Mouse (Mus musculus) kidney, postnatal 36 days (tissue): Measurements from ENCODE around the gene Nr2f2.

Experiments used
- DNase-seq, 2 experiments: peaks; one replicate each; pipeline ENCODE4 v3.0.0; 2021 to 2022; ENCODE audit warnings: mixed read lengths in 2 of 2

Nr2f2 gene

DNA sequence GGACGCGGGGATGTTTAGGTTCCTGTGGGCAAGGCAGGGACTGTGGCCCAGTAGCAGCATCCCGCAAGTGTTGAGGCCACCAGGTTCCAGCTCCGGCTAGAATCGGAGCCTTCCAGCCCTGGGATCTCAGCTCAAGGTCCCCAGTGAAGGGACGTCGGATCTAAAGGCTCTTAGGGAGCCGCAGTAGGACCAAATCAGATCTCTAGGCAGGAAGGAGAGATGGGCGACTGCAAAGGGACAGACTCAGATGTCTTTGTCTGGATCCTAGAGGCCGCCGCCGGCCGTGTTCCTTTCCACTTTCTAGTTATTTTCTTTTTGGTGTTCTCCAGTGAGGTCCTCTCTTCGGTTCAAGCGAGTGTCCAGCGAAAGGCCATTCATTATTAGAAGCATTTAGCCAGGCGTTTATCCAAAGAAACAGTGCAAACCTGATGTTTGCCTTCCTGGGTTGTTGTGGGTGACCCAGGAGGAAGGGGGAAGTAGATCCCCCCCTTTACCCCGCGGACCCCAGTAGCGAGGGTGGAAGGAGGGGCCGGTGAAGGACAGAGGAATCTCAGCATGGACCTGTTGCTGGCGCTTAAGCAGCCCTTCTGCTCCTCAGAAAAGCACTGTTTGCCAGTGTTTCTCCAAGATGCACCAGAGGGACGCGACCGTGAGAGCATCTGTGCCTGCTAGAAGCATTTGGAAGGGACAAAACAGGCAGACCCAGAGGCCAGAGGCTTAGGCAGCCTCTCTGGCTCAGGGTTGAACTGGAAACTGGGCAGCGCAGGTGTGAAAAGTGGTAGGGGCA is 34.3 kb downstream of the Nr2f2 start:
- DNase-seq: peak in 1 of 2 experiments; percentile 12

DNA sequence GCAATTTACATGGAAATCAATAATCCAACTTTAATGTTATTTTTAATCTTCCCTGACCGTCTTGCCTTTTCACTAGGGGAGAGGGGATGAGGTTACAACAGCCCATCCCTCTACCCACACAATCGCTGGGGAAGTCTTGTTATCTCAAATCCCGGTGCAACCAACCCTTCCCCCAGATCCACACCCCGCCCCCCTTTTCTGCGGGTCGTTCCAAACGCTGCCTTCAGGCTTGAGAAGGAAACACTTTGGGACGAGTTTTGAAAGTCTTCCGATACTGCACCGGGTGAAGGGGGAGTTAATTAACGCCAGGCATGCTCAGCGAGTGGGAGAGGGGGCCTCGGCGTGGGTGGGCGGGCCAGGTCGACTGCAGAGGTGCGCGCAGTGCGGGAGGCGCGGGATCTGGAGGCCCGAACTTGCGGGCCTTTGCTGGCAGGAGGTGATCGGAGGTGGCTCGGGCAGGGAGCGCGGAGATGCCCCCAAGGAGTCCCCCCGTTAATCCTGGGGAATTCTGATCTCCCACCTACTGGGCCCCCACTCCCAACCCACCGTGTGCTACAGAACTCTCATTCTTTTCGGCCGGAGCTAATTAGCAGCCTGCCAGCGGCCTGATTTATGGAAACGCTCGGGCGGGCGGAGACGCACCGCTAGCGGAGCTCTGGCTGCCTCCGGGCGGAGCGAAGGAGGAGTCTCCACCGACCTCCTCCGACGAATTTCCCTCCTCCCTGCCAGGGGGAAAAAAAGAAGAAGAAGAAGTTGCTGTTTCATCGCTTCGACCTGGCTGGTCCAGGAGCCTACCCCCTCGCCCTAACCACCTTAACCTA is 35.1 kb downstream of the Nr2f2 start:
- peak; percentile 85 to 88 for DNase-seq

DNA sequence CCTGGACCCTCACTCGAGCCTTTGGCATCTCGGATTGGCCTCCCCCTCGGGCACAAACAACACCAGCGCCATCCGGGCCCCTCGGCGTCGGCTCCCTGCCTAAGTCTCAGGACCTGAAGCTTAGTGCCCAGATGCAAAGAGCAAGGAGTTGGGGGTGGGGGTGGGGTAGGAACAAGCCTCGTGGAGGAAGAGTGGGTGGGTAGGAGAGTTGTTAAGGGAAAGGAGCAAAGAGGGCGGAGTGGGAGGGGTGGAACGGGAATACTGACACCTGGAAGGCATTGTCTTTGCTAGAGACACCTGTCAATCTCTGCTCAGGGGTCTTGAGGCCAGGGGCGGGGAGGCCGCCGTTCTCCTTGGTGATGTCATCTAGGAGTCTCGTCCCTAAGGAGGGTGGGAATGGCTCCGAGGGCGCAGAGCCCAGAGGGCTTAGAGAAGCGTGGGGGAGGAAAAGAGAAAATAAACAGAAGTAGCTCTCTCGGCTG is 35.7 kb downstream of the Nr2f2 start:
- DNase-seq: no peak

DNA sequence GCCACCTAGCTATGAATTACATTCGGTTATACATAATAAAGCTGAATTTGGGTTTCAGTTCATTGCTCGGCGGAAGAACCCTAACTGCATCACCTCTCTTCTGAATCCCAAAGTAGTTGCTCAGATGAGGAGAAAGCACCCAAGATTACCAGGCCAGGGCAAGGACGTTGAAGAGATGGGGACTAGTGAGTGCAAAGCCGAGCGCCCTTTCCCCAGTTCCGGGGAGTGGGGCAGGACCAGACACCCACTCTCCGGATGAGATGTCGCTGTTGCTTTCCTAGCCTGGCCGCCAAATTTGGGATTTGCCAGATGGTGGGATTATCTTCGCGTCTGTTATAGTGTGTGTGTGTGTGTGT is 36.4 kb downstream of the Nr2f2 start:
- no peak for DNase-seq

DNA sequence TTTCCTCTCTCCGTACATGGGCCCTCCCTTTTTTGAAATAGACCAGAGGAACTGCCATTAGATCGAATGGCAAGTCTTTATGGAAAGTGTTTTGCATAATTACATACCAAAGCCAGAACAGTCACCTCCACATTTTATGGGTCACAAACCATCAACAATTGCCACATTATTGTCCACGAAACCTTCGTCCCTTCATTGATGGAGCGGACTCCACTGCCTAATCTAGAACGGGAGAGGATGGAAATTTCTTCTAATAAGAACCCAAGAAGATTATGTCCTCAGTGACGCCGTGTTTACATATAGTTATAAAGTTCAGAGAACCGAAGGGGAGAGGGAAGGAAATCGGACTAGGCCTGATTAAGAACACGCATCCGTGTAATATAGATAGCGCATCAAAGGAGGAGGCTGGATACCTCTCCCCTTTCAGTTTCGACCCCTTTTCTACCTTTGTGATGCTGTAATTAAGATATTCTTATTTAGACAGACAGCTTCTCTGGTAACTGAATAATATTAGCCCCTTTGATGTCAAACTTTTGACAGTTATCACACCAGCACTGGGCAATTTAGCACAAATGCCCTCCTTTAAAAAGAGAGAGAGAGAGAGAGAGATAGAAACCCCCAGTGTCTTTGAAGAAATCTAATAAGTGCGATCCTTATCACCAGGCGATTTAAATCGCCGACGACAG is 36.9 kb downstream of the Nr2f2 start:
- no peak for DNase-seq

DNA sequence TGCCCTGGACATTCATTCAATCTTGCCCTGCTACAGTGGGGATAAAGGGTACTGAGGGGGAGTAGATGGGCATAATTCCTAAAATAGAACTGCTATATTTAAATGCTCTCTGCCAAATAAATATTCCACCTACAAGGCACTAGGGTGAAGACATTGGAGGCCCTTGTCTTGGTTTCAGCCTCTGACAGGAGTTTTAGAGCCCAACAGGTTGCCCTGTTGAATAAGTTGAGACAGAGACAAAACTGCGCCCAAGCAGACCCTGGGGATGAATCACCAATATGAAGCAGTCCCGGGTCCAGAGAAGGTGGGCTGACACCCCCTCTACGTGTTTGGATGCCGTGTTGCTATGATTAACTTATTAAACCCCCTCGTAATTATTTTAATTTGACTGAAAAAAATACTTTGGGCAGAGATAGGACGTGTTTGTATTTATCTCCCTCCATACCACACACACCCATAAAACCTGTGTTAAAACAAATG is 37.5 kb downstream of the Nr2f2 start:
- no peak for DNase-seq

DNA sequence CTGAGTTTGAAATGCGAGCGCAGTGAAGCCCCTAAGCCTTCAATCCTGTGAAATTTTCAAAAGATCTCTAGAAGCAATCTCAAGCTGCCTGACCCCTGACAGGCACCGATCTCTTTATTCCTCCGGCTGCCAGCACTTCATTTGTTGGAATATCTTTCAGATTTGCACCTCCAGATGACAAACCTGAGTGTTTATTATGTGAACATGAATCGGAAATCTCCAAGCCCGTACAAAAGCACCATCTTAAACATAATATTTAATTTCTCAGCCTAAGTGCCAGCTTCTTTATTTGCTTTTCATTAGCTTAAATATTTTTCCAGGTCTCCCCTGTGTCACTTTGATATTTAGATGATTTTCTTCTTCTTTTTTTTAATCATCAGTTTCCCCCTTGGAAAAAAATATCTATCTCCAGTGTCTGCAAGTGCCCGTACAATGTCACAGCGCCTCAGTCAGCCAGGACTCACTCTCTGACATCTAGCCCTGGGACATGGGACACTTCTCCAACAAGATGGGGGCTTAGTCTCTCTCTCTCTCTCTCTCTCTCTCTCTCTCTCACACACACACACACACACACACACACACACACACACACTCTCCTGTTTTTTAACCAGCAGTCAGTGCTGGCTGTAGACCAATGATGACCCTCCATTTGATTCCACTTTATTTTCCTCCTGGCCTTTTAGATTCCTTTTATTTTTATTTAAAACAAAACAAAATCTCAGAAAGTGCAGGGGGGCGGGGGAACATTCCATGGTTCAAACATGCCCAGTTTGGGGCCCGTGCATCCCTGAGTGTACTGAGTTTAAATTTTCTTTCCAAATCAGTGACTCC is 38.1 kb downstream of the Nr2f2 start:
- DNase-seq: no peak

DNA sequence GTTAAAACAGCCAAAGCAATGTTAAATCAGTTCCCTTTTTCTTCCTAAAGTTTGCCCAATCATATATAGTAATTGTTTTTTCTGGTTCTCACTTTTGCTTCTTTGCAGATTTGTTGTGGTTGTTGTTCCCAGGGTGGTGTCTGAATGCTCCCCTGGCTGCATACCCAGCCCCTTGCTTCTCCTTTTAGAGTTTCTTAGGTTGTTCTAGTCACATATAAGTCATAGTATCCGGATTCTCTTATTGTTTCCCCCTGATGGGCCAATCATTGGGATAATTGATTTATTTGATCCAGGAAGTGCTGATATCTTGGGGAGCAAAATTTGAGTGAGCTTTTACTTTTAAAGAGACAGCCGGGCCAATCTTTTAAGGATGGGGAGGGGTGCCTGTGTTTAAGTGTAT is 39.3 kb downstream of the Nr2f2 start:
- DNase-seq: no peak

DNA sequence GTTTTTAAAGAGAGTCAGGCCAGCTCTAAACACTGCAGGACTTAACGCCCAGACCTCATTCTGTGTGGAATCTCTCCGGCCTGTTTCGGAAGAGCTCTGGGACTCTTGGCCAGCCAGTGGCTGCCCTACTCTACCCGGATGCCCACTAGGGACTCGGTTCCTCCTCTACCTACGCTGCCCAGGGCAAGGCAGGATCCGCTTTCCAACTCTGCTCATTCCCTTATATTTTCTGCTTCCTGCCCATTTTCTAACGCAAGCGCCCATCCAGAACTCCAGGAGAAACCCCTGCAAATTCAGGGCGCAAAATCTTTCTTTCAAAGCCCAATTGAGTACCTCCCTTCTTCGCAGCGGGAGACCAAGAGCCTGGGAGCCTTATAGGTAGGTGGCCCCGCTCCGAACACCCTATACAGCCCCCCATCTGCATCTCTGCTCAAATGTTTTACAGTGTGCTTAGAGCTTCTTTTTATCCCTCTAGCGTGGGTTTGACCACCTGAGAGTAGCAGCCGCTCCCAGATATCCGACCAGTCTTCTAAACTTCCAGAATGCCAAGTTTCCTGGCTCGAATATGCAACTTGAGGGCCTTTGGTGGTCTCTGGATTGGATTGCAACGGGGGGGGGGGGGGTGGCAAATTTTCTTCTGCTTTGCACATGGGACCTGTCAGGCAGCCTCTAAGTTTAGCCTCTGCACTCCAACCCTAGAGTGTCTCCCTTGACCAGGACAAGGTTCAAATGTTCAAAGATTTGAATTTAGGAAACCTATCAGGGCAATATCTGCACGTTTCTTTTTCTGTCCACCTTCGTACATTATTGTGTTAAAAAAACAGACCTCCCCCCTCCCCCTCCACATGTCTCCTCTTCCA is 40.1 kb downstream of the Nr2f2 start:
- DNase-seq: no peak

DNA sequence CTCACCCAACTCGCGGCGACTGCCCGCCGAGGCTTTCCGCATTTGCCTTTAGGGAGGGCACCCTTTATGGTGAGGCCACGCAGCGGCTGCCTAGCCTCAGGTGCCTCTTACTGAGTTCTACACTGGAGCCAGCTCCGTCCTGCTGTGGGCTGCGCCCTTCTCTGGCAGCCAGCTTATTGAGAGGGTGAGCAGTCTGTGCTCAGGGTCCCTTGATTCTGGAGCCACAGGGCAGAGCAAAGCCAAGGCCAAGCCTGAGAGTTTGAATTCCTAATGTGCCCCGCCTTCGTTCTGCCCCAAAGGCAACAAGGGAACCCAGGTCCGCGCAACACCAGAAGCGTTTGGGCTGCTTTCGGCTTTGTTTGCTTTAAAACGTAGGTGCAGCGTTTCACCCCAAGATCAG is 41.2 kb downstream of the Nr2f2 start:
- peak in 1 of 2 experiments; percentile 41 for DNase-seq

DNA sequence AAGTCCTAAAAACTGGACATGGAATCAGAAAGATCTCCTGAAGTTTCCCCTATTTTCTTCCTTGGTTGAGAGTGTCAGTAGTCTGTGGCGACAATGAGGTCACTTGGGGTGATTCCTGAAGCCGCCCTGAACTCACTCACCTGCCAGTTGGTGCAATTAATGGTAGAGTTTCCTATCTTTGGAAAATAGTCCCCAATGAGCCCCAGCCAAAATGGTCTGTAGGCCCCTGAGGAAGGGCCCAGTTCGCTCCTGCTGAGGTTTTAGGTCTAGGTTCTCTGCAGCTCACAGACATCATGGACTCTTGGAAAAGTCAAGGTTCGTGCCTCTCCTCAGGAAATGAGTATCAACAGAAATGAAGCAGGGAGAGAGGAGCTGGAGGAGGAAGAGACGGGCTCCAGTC is 42.0 kb downstream of the Nr2f2 start:
- DNase-seq: no peak

DNA sequence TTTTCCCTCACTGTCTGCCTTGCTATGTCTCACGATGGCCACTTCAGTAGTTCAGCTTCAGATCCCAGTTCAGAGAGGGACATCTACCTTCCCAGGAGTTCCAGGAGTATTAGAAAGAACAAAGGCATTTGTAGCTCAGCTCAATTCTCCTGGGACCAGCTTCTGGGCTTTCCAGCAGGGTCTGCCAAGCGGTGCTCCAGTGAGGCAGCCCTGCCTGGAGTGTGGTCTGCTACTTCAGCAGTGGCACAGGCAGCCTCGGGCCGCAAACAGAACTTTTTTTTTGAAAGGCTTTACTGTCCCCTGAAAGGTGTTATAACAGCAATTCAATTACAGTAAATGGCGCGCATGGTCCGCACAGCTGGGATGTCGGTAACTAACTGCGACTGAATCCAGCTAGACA is 42.5 kb downstream of the Nr2f2 start:
- no peak for DNase-seq

DNA sequence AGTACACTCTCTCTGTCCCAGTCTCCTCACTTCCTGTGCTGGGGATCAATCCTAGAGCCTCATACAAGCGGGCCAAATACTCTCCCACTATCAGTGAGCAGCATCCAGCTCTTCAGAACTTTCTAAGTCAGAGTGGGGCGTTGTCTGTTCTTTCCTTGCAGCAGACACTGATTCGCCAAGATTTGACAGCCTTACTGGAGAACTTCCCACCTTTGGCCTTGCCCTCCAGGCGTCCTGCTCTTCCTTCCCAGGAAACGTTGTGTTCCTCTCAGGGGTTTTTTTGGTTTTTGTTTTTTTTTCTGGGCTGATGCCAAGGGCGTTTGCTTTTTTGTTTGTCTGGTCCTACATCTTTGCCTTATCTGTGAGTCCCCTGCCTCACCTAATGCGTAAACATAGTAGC is 60.8 kb downstream of the Nr2f2 start:
- peak; percentile 38 to 50 for DNase-seq

DNA sequence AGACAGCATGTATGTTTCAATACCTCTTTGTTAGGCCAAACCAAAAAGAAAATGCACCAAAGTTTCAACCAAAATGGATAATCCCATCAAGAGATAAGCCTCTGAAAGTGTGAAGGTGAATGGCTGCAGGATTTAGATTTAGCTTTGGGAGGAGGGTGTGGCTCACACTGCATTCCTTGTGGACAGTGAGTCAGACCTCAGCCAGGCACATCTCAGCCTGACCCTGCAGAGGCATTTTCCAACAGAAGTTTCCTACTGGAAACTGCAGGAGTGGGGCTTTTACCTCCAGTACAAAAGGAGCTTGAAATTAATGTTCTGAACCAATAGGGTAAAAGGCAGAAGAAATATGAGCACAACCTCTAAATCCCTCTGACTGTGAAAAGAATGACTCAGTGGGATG is 62.1 kb downstream of the Nr2f2 start:
- DNase-seq: no peak
